Mouse (Mus musculus): ENCODE measurements at regions not wholly inside any gene's neighbourhood (a gene's known extent, or its start where the extent isn't known, plus 50 kb on each side); places are given as distances from the start of the nearest gene placed in this dataset.

DNA sequence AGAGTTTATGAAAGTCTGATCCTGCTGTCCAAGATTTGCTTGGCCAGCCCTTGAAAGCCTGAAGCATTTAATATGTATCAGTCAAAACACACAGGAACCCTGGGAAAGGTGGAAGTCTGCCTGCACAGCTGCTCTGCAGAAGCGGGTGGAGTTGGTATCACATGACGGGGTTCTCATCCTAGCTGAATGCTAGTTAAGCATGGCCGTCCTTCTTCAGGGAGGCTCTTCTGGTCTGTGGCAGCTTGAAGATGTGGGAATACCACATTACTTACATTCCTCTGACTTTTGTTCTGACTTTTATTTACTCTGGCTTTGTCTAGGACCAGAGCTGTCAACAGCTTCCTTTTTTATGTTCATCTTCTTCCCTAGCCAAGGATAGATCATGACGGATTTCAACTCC lies 66.1 kb upstream of the Npvf start:
- TF ChIP-seq CTCF (IDR thresholded peaks at IDR 0.05; ENCODE audit: control insufficient read depth, insufficient read depth, insufficient replicate concordance, low read depth, low read length) = no peak
- TF ChIP-seq POLR2A (IDR thresholded peaks at IDR 0.05; ENCODE audit: control insufficient read depth, low read depth, low read length) = no peak
